Comparison of ENCODE assay signal across 12 mouse cellular contexts in the genomic region with DNA sequence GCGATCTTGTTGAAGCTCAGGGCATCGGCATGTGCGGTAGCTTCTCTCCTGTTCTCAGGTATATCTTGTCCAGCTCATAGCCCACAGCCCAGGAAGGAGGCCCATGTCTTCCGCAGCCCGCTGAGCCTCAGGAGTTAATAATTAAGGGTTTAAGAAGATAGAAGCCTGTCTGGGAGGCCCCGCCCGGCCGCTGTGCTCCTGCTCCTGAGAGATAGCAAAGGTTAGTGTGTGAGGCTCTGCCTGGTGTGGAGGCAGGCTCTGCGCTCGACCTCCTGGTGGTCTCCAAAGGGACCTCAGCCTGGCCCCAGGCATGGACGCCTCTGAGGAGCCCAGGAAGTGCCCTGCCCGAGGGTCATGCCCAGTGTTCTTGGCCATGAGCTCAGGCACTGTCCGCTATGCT. TPM values are rescaled to one million over a fixed set of nuclear protein-coding genes. Genes with fewer than 3 reads are reported as not detected.
DNase-seq lines count a peak whose midpoint lies in the region; ATAC-seq and TF ChIP-seq lines count a peak whose summit lies in the region.
"Had no signal": no experiment of that assay in that cellular context is flagged by ENCODE, and none has a peak within 500 bp of the region (broad histone marks: within the 10 kb centered on the region; RNA-seq: fewer than 3 reads in every experiment).

No protein-coding gene starts in this region.

- peak; percentile 62; the same call in 1 of the 2 replicates for ATAC-seq in stomach, embryonic 15.5 days (ENCODE audit: insufficient read depth, low FRiP score, low read depth)
- ATAC-seq in stomach, postnatal 0 days (ENCODE audit: low FRiP score, low TSS enrichment): no peak
- peak; percentile 78 for ATAC-seq in erythroid progenitor cell, adult 5-6 weeks (replicated peaks; ENCODE audit: low FRiP score, poor library complexity, severe bottlenecking)
- no peak for ATAC-seq in limb, embryonic 15.5 days (ENCODE audit: insufficient number of reproducible peaks, low FRiP score, low TSS enrichment, low read depth)

- intact Hi-C loops in left cerebral cortex, postnatal 14 days (cut with DNase I): no loop called here

- H3K4me2 ChIP-seq in stomach, embryonic 15.5 days: no peak overlapping the region
- no peak overlapping the region for H3K4me2 ChIP-seq in stomach, postnatal 0 days (replicated peaks; ENCODE audit: low read depth)
- H3K4me2 ChIP-seq in limb, embryonic 15.5 days: no peak overlapping the region
- H3K4me2 ChIP-seq: midbrain, embryonic 11.5 days had no signal

- TF ChIP-seq EP300 in stomach, postnatal 0 days (optimal IDR thresholded peaks at IDR 0.05): no peak

- H3K27ac ChIP-seq in stomach, embryonic 15.5 days: peak overlapping the region; percentile 91; the same call in 1 of the 2 replicates
- no peak overlapping the region for H3K27ac ChIP-seq in stomach, postnatal 0 days (replicated peaks)
- 0 out of 2 replicates have a peak overlapping the region, but pooled peaks have one; percentile 1 for H3K27ac ChIP-seq in limb, embryonic 15.5 days
- H3K27ac ChIP-seq: layer of hippocampus, adult 2 months had no signal

- no peak overlapping the region for H3K9ac ChIP-seq in stomach, embryonic 15.5 days
- no peak overlapping the region for H3K9ac ChIP-seq in stomach, postnatal 0 days (ENCODE audit: low read length)
- H3K9ac ChIP-seq in limb, embryonic 15.5 days: no peak overlapping the region

- DNase-seq in stomach, postnatal 0 days (ENCODE audit: low spot score): no peak
- no peak for DNase-seq in left cerebral cortex, postnatal 14 days (ENCODE audit: low spot score in 2 of 2)
- no peak for DNase-seq in gastrocnemius, postnatal 10 days
- DNase-seq in thymus, postnatal 25 days: no peak
- DNase-seq: cerebellum, adult 2 months; gastrocnemius, postnatal 14 days; thymus, adult 2 months had no signal

- H3K36me3 ChIP-seq in stomach, embryonic 15.5 days: no peaks in the 10 kb centered on the region
- H3K36me3 ChIP-seq in stomach, postnatal 0 days (ENCODE audit: control insufficient read depth, insufficient read depth, low read length): no peaks in the 10 kb centered on the region
- H3K36me3 ChIP-seq in limb, embryonic 15.5 days: no peaks in the 10 kb centered on the region

- H3K4me3 ChIP-seq in stomach, embryonic 15.5 days (replicated peaks): peak overlapping the region; percentile 18; the same call in 1 of the 2 replicates
- H3K4me3 ChIP-seq in stomach, postnatal 0 days (ENCODE audit: low read depth, low read length): no peak overlapping the region
- H3K4me3 ChIP-seq in limb, embryonic 15.5 days: no peak overlapping the region
- H3K4me3 ChIP-seq: layer of hippocampus, adult 2 months had no signal

- peaks cover 33% of the 10 kb centered on the region for H3K4me1 ChIP-seq in stomach, embryonic 15.5 days
- H3K4me1 ChIP-seq in stomach, postnatal 0 days (replicated peaks; ENCODE audit: control insufficient read depth, insufficient read depth): peaks cover 4% of the 10 kb centered on the region
- H3K4me1 ChIP-seq in limb, embryonic 15.5 days: peaks cover 57% of the 10 kb centered on the region

- no peak for TF ChIP-seq CTCF in stomach, postnatal 0 days (IDR thresholded peaks at IDR 0.05; ENCODE audit: low read depth)

- 68% methylated on average over 13 of the region's 13 CpGs for WGBS in stomach, embryonic 15.5 days
- 71% methylated on average over 13 of the region's 13 CpGs for WGBS in stomach, postnatal 0 days
- 68% methylated on average over 13 of the region's 13 CpGs for WGBS in limb, embryonic 15.5 days

- no peaks in the 10 kb centered on the region for H3K9me3 ChIP-seq in stomach, embryonic 15.5 days
- H3K9me3 ChIP-seq in stomach, postnatal 0 days (ENCODE audit: control insufficient read depth, low read length): no peaks in the 10 kb centered on the region
- H3K9me3 ChIP-seq in limb, embryonic 15.5 days: no peaks in the 10 kb centered on the region

- no peaks in the 10 kb centered on the region for H3K27me3 ChIP-seq in stomach, embryonic 15.5 days (replicated peaks)
- no peaks in the 10 kb centered on the region for H3K27me3 ChIP-seq in stomach, postnatal 0 days (ENCODE audit: control insufficient read depth, insufficient read depth, low read length)
- no peaks in the 10 kb centered on the region for H3K27me3 ChIP-seq in limb, embryonic 15.5 days

RNA-seq across cellular contexts. Expression of a gene that starts 13.4 kb away (rescaled TPM):
- 29.8 and 40.7 TPM in 2 replicates for polyA plus RNA-seq in stomach, embryonic 15.5 days (2015; fragmentation: Nextera tagmentation; extraction: Ambion mirVana)
- 14.7 and 14.8 TPM in 2 replicates for polyA plus RNA-seq in stomach, postnatal 0 days (2015; fragmentation: Nextera tagmentation; extraction: Ambion mirVana)
- 252 and 262 TPM in 2 replicates for total RNA-seq in erythroid progenitor cell, adult 5-6 weeks (2015; ENCODE audit: low replicate concordance)
- total RNA-seq in erythroid progenitor cell, adult 5-6 weeks (2017; ENCODE audit: low replicate concordance): 345 and 413 TPM in 2 replicates
- polyA plus RNA-seq in limb, embryonic 15.5 days (2015; fragmentation: Nextera tagmentation; extraction: Ambion mirVana): 44.8 and 45.1 TPM in 2 replicates
- total RNA-seq in left cerebral cortex, postnatal 14 days (2021): 10 to 100 TPM in 1 of 2 experiments, 1 to 10 TPM in 1; 8.9 to 10.4 TPM
- 10 to 100 TPM; 15.0 to 18.9 TPM for total RNA-seq in gastrocnemius, postnatal 10 days (2021)

RNA-seq across cellular contexts. Expression of a gene that starts 13.4 kb away (rescaled TPM):
- 0.80 TPM in 2 replicates for polyA plus RNA-seq in stomach, embryonic 15.5 days (2015; fragmentation: Nextera tagmentation; extraction: Ambion mirVana)
- 0.36 and 0.58 TPM in 2 replicates for polyA plus RNA-seq in stomach, postnatal 0 days (2015; fragmentation: Nextera tagmentation; extraction: Ambion mirVana)
- total RNA-seq in erythroid progenitor cell, adult 5-6 weeks (2015; ENCODE audit: low replicate concordance): not detected in 2 replicates
- not detected in 2 replicates for total RNA-seq in erythroid progenitor cell, adult 5-6 weeks (2017; ENCODE audit: low replicate concordance)
- 1.9 and 2.1 TPM in 2 replicates for polyA plus RNA-seq in limb, embryonic 15.5 days (2015; fragmentation: Nextera tagmentation; extraction: Ambion mirVana)
- 1 to 10 TPM; 1.1 to 2.1 TPM for total RNA-seq in left cerebral cortex, postnatal 14 days (2021)
- total RNA-seq in gastrocnemius, postnatal 10 days (2021): 1 to 10 TPM in 1 of 2 experiments, under 1 TPM in 1; 0.59 to 1.1 TPM

RNA-seq across cellular contexts. Expression of a gene that starts 26.5 kb away (rescaled TPM):
- 17.2 and 17.6 TPM in 2 replicates for polyA plus RNA-seq in stomach, embryonic 15.5 days (2015; fragmentation: Nextera tagmentation; extraction: Ambion mirVana)
- polyA plus RNA-seq in stomach, postnatal 0 days (2015; fragmentation: Nextera tagmentation; extraction: Ambion mirVana): 27.5 and 31.2 TPM in 2 replicates
- 15.5 and 16.3 TPM in 2 replicates for total RNA-seq in erythroid progenitor cell, adult 5-6 weeks (2015; ENCODE audit: low replicate concordance)
- 9.4 and 12.6 TPM in 2 replicates for total RNA-seq in erythroid progenitor cell, adult 5-6 weeks (2017; ENCODE audit: low replicate concordance)
- polyA plus RNA-seq in limb, embryonic 15.5 days (2015; fragmentation: Nextera tagmentation; extraction: Ambion mirVana): 12.7 and 17.1 TPM in 2 replicates
- 10 to 100 TPM; 35.0 to 36.6 TPM for total RNA-seq in left cerebral cortex, postnatal 14 days (2021)
- total RNA-seq in gastrocnemius, postnatal 10 days (2021): 1 to 10 TPM; 8.7 to 9.1 TPM

RNA-seq across cellular contexts. Expression of a gene that starts 34.4 kb away (rescaled TPM):
- polyA plus RNA-seq in stomach, embryonic 15.5 days (2015; fragmentation: Nextera tagmentation; extraction: Ambion mirVana): 1,700 and 1,987 TPM in 2 replicates
- 2,976 and 2,992 TPM in 2 replicates for polyA plus RNA-seq in stomach, postnatal 0 days (2015; fragmentation: Nextera tagmentation; extraction: Ambion mirVana)
- 2,541 and 2,855 TPM in 2 replicates for total RNA-seq in erythroid progenitor cell, adult 5-6 weeks (2015; ENCODE audit: low replicate concordance)
- total RNA-seq in erythroid progenitor cell, adult 5-6 weeks (2017; ENCODE audit: low replicate concordance): 1,910 and 2,502 TPM in 2 replicates
- 1,462 and 1,539 TPM in 2 replicates for polyA plus RNA-seq in limb, embryonic 15.5 days (2015; fragmentation: Nextera tagmentation; extraction: Ambion mirVana)
- total RNA-seq in left cerebral cortex, postnatal 14 days (2021): 1,000 to 10,000 TPM; 1,766 to 1,778 TPM
- total RNA-seq in gastrocnemius, postnatal 10 days (2021): 1,000 to 10,000 TPM; 2,152 to 2,273 TPM

Comparison
In these comparisons a context has a peak if more than half of its experiments do, and no peak if none do; other contexts are left out.
1. ATAC-seq: peak in stomach, embryonic 15.5 days (single experiment) and erythroid progenitor cell, adult 5-6 weeks (single experiment); none in stomach, postnatal 0 days (single experiment) and limb, embryonic 15.5 days (single experiment).
2. RNA of a gene that starts 13.4 kb away (total RNA-seq): 252 to 413 TPM in erythroid progenitor cell, adult 5-6 weeks; 15.0 to 18.9 TPM in gastrocnemius, postnatal 10 days and 8.9 to 10.4 TPM in left cerebral cortex, postnatal 14 days; every median in the first group is over 10 times any median in the second.